Mouse (Mus musculus): ENCODE results near the gene Kcnj15.

Kcnj15 gene

GRCm38 (mm10) chr16:95291450-95292101, 34.2 kb downstream of the Kcnj15 start:
- in situ Hi-C loops (cut with MseI, MboI) = no loop called here

- in situ Hi-C loops (cut with MseI, MboI) = no loop called here
Measured at GRCm38 (mm10) chr16:95292843-95293505, 35.6 kb downstream of the Kcnj15 start.

- in situ Hi-C loops (cut with MseI, MboI) = no loop called here
Measured at GRCm38 (mm10) chr16:95297651-95298050, 40.3 kb downstream of the Kcnj15 start.

GRCm38 (mm10) chr16:95301667-95302066, 44.3 kb downstream of the Kcnj15 start:
- in situ Hi-C loops (cut with MseI, MboI) = no loop called here

- in situ Hi-C loops (cut with MseI, MboI) = no loop called here
Measured at GRCm38 (mm10) chr16:95303676-95304075, 46.3 kb downstream of the Kcnj15 start.

- in situ Hi-C loops (cut with MseI, MboI) = no loop called here
Measured at GRCm38 (mm10) chr16:95307823-95308360, 50.5 kb downstream of the Kcnj15 start.

GRCm38 (mm10) chr16:95321945-95322625, 64.7 kb downstream of the Kcnj15 start:
- in situ Hi-C loops (cut with MseI, MboI) = no loop called here

- in situ Hi-C loops (cut with MseI, MboI) = no loop called here
Measured at GRCm38 (mm10) chr16:95332159-95332558, 74.8 kb downstream of the Kcnj15 start.

GRCm38 (mm10) chr16:95340885-95341791, 83.8 kb downstream of the Kcnj15 start:
- in situ Hi-C loops (cut with MseI, MboI) = loop anchor here (5.0 to 10.0 kb wide), 4 partner anchors 139 to 556 kb away; no protein-coding TSS in a partner anchor

- in situ Hi-C loops (cut with MseI, MboI) = loop anchor here (5.0 to 10.0 kb wide), 4 partner anchors 140 to 557 kb away; no protein-coding TSS in a partner anchor
Measured at GRCm38 (mm10) chr16:95342030-95342429, 84.7 kb downstream of the Kcnj15 start.

- in situ Hi-C loops (cut with MseI, MboI) = loop anchor here (5.0 to 10.0 kb wide), 4 partner anchors 143 to 560 kb away; no protein-coding TSS in a partner anchor
Measured at GRCm38 (mm10) chr16:95344961-95345360, 87.6 kb downstream of the Kcnj15 start.

- in situ Hi-C loops (cut with MseI, MboI) = loop anchor here in 1 of 2 experiments (10.0 kb wide), 2 partner anchors 229 to 561 kb away; no protein-coding TSS in a partner anchor
Measured at GRCm38 (mm10) chr16:95345882-95346281, 88.5 kb downstream of the Kcnj15 start.

- in situ Hi-C loops (cut with MseI, MboI) = loop anchor here in 1 of 2 experiments (10.0 kb wide), 2 partner anchors 228 to 562 kb away; no protein-coding TSS in a partner anchor
Measured at GRCm38 (mm10) chr16:95347202-95347601, 89.8 kb downstream of the Kcnj15 start.

GRCm38 (mm10) chr16:95348555-95348954, 91.2 kb downstream of the Kcnj15 start:
- in situ Hi-C loops (cut with MseI, MboI) = loop anchor here in 1 of 2 experiments (10.0 kb wide), 2 partner anchors 226 to 564 kb away; no protein-coding TSS in a partner anchor

GRCm38 (mm10) chr16:95349344-95349743, 92.0 kb downstream of the Kcnj15 start:
- in situ Hi-C loops (cut with MseI, MboI) = loop anchor here in 1 of 2 experiments (10.0 kb wide), 2 partner anchors 225 to 565 kb away; no protein-coding TSS in a partner anchor

GRCm38 (mm10) chr16:95349745-95350144, 92.4 kb downstream of the Kcnj15 start:
- in situ Hi-C loops (cut with MseI, MboI) = loop anchor here (10.0 kb wide), 2 partner anchors 225 to 565 kb away; no protein-coding TSS in a partner anchor
